Mouse (Mus musculus): ENCODE results near the gene Tsc22d1. TPM values are rescaled to one million over a fixed set of nuclear protein-coding genes. Genes with fewer than 3 reads are reported as not detected.

Tsc22d1 gene
- polyA plus RNA-seq, 1 experiment = 1,170 TPM

GRCm38 (mm10) chr14:76414122-76414861 lies 469 bp upstream of the Tsc22d1 start:
- H3K36me3 ChIP-seq (replicated peaks; ENCODE audit: low read length) = peaks cover 28% of the 10 kb centered on the region
- H3K9me3 ChIP-seq = peaks cover 26% of the 10 kb centered on the region
- H3K27me3 ChIP-seq (replicated peaks) = peaks cover 61% of the 10 kb centered on the region
- H3K4me1 ChIP-seq = peaks cover 28% of the 10 kb centered on the region
- H3K4me3 ChIP-seq (replicated peaks) = peak overlapping the region; percentile 96
- TF ChIP-seq FLI1 (IDR thresholded peaks at IDR 0.05; ENCODE audit: low read length) = no peak
- no peak for TF ChIP-seq GATA1 (IDR thresholded peaks at IDR 0.05; ENCODE audit: borderline replicate concordance, low read length)

GRCm38 (mm10) chr14:76415781-76416301 lies 1.1 kb downstream of the Tsc22d1 start:
- peaks cover 28% of the 10 kb centered on the region for H3K4me1 ChIP-seq
- H3K36me3 ChIP-seq (replicated peaks; ENCODE audit: low read length) = peaks cover 28% of the 10 kb centered on the region
- peaks cover 63% of the 10 kb centered on the region for H3K27me3 ChIP-seq (replicated peaks)
- no peak for TF ChIP-seq GATA1 (IDR thresholded peaks at IDR 0.05; ENCODE audit: borderline replicate concordance, low read length)
- TF ChIP-seq FLI1 (IDR thresholded peaks at IDR 0.05; ENCODE audit: low read length) = no peak
- peaks cover 26% of the 10 kb centered on the region for H3K9me3 ChIP-seq
- peak overlapping the region; percentile 96 for H3K4me3 ChIP-seq (replicated peaks)

GRCm38 (mm10) chr14:76416366-76417040 lies 1.7 kb downstream of the Tsc22d1 start:
- Histone ChIP-seq H3K9me3 (peaks cover 26% of the 10 kb centered on the region), H3K36me3 (replicated peaks; ENCODE audit: low read length) (peaks cover 28% of the 10 kb centered on the region), H3K4me1 (peaks cover 28% of the 10 kb centered on the region), H3K4me3 (replicated peaks) (peak overlapping the region; percentile 96), H3K27me3 (replicated peaks) (peaks cover 59% of the 10 kb centered on the region)
- TF ChIP-seq GATA1 (IDR thresholded peaks at IDR 0.05; ENCODE audit: borderline replicate concordance, low read length) (no peak), FLI1 (IDR thresholded peaks at IDR 0.05; ENCODE audit: low read length) (no peak)

- TF ChIP-seq FLI1 (IDR thresholded peaks at IDR 0.05; ENCODE audit: low read length) (no peak), GATA1 (IDR thresholded peaks at IDR 0.05; ENCODE audit: borderline replicate concordance, low read length) (no peak)
- H3K27me3 ChIP-seq (replicated peaks) = peaks cover 55% of the 10 kb centered on the region
Measured at GRCm38 (mm10) chr14:76417346-76417745, 2.6 kb downstream of the Tsc22d1 start.

GRCm38 (mm10) chr14:76420726-76421125 lies 6.0 kb downstream of the Tsc22d1 start:
- H3K36me3 ChIP-seq (replicated peaks; ENCODE audit: low read length) = peaks cover 33% of the 10 kb centered on the region
- peaks cover 31% of the 10 kb centered on the region for H3K27me3 ChIP-seq (replicated peaks)
- peaks cover 28% of the 10 kb centered on the region for H3K9me3 ChIP-seq
- no peak overlapping the region for H3K4me3 ChIP-seq (replicated peaks)
- H3K4me1 ChIP-seq = peaks cover 12% of the 10 kb centered on the region
- TF ChIP-seq FLI1 (IDR thresholded peaks at IDR 0.05; ENCODE audit: low read length) = no peak
- TF ChIP-seq GATA1 (IDR thresholded peaks at IDR 0.05; ENCODE audit: borderline replicate concordance, low read length) = no peak

More at GRCm38 (mm10) chr14:76417346-76417745, 2.6 kb downstream of the Tsc22d1 start:
- Histone ChIP-seq H3K36me3 (replicated peaks; ENCODE audit: low read length) (peaks cover 28% of the 10 kb centered on the region), H3K4me1 (peaks cover 26% of the 10 kb centered on the region), H3K4me3 (replicated peaks) (no peak overlapping the region), H3K9me3 (peaks cover 26% of the 10 kb centered on the region)

GRCm38 (mm10) chr14:76421162-76421561 lies 6.4 kb downstream of the Tsc22d1 start:
- TF ChIP-seq GATA1 (IDR thresholded peaks at IDR 0.05; ENCODE audit: borderline replicate concordance, low read length) = no peak
- TF ChIP-seq FLI1 (IDR thresholded peaks at IDR 0.05; ENCODE audit: low read length) = no peak

GRCm38 (mm10) chr14:76425422-76425821 lies 10.7 kb downstream of the Tsc22d1 start:
- TF ChIP-seq GATA1 (IDR thresholded peaks at IDR 0.05; ENCODE audit: borderline replicate concordance, low read length) (no peak), FLI1 (IDR thresholded peaks at IDR 0.05; ENCODE audit: low read length) (no peak)
- peaks cover 9% of the 10 kb centered on the region for H3K9me3 ChIP-seq
- peaks cover 12% of the 10 kb centered on the region; the same call in 1 of the 2 replicates for H3K4me1 ChIP-seq
- no peaks in the 10 kb centered on the region for H3K27me3 ChIP-seq (replicated peaks)
- peaks cover 13% of the 10 kb centered on the region for H3K36me3 ChIP-seq (replicated peaks; ENCODE audit: low read length)
- no peak overlapping the region for H3K4me3 ChIP-seq (replicated peaks)

More at GRCm38 (mm10) chr14:76421162-76421561, 6.4 kb downstream of the Tsc22d1 start:
- Histone ChIP-seq H3K4me1 (peaks cover 7% of the 10 kb centered on the region; the same call in 1 of the 2 replicates), H3K4me3 (replicated peaks) (no peak overlapping the region), H3K27me3 (replicated peaks) (peaks cover 27% of the 10 kb centered on the region), H3K9me3 (peaks cover 28% of the 10 kb centered on the region), H3K36me3 (replicated peaks; ENCODE audit: low read length) (peaks cover 36% of the 10 kb centered on the region)

- H3K4me1 ChIP-seq = peaks cover 12% of the 10 kb centered on the region; the same call in 1 of the 2 replicates
- TF ChIP-seq GATA1 (IDR thresholded peaks at IDR 0.05; ENCODE audit: borderline replicate concordance, low read length) = no peak
- peaks cover 13% of the 10 kb centered on the region for H3K36me3 ChIP-seq (replicated peaks; ENCODE audit: low read length)
- no peak overlapping the region for H3K4me3 ChIP-seq (replicated peaks)
- peaks cover 9% of the 10 kb centered on the region for H3K9me3 ChIP-seq
- H3K27me3 ChIP-seq (replicated peaks) = no peaks in the 10 kb centered on the region
Measured at GRCm38 (mm10) chr14:76425986-76426530, 11.3 kb downstream of the Tsc22d1 start.

- H3K9me3 ChIP-seq = peaks cover 9% of the 10 kb centered on the region
- H3K4me1 ChIP-seq = peaks cover 12% of the 10 kb centered on the region; the same call in 1 of the 2 replicates
- H3K4me3 ChIP-seq (replicated peaks) = no peak overlapping the region
- peaks cover 13% of the 10 kb centered on the region for H3K36me3 ChIP-seq (replicated peaks; ENCODE audit: low read length)
- H3K27me3 ChIP-seq (replicated peaks) = no peaks in the 10 kb centered on the region
- no peak for TF ChIP-seq FLI1 (IDR thresholded peaks at IDR 0.05; ENCODE audit: low read length)
- no peak for TF ChIP-seq GATA1 (IDR thresholded peaks at IDR 0.05; ENCODE audit: borderline replicate concordance, low read length)
Measured at GRCm38 (mm10) chr14:76428855-76429254, 14.1 kb downstream of the Tsc22d1 start.
